15 mouse cellular contexts compared by ENCODE assay signal in the genomic region with DNA sequence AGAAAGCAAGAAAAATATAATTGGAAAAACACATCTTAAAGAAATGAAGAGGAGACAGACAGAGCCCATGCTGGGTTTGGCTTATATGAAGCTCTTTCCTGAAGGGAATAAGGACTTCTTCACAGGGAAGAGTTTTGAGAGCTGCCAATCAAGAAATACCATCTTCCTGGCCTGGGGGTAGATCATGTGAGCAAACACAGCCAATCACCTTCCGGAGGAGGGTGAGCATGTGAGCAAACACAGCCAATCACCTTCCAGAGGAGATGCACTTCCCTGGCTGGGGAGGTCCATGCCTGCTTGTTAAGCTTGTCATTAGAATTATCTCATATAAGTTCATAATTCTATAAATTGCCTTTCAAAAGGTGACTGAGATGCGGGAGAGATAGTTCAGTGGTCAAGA.
"Had no signal": no experiment of that assay in that cellular context is flagged by ENCODE, and none has a peak within 500 bp of the region (broad histone marks: within the 10 kb centered on the region; RNA-seq: fewer than 3 reads in every experiment).

No protein-coding gene starts in this region.

- H3K4me2 ChIP-seq: neural tube, embryonic 15.5 days; stomach, embryonic 15.5 days had no signal

- H3K27ac ChIP-seq: neural tube, embryonic 15.5 days; stomach, embryonic 15.5 days; stomach, postnatal 0 days had no signal

- H3K9me3 ChIP-seq: neural tube, embryonic 15.5 days; stomach, embryonic 15.5 days had no signal

- H3K4me3 ChIP-seq: neural tube, embryonic 15.5 days; stomach, embryonic 15.5 days had no signal

- H3K9ac ChIP-seq: neural tube, embryonic 15.5 days; stomach, embryonic 15.5 days had no signal

- H3K4me1 ChIP-seq: stomach, embryonic 15.5 days had no signal

- H3K36me3 ChIP-seq: neural tube, embryonic 15.5 days; stomach, embryonic 15.5 days had no signal

- H3K27me3 ChIP-seq: neural tube, embryonic 15.5 days; stomach, embryonic 15.5 days had no signal

- DNase-seq: retina, postnatal 1 day; right cerebral cortex, adult 18-20 months; right cerebral cortex, postnatal 14 days; right cerebral cortex, postnatal 25 days; right cerebral cortex, postnatal 4 days; spleen, adult 18-20 months; thymus, adult 18-20 months; thymus, adult 2 months; thymus, postnatal 14 days; thymus, postnatal 25 days; thymus, postnatal 36 days; thymus, postnatal 4 days had no signal
